Mouse (Mus musculus) megakaryocyte, embryonic 14.5 days (primary cell): Measurements from ENCODE around the gene Erc1.

ENCODE experiments used
- FLI1 ChIP-seq: IDR thresholded peaks from 2 replicates; pipeline ENCODE4 v1.6.1; 2012; ENCODE audit warnings: low read length, inconsistent platforms, mixed read lengths
- GATA1 ChIP-seq: IDR thresholded peaks from 3 replicates; pipeline ENCODE4 v1.6.1; 2012; ENCODE audit warnings: mixed read lengths, low read length, inconsistent platforms, borderline replicate concordance

- TF ChIP-seq GATA1 (no peak), FLI1 (no peak)
These were observed 1.0 kb downstream of the Erc1 start for GRCm38 (mm10) chr6:119846751-119847517.
